Mouse (Mus musculus): ENCODE measurements around the gene Prkcq. TPM values are rescaled to one million over a fixed set of nuclear protein-coding genes. Genes with fewer than 3 reads are reported as not detected.

Prkcq gene
- polyA plus RNA-seq, 1 experiment = not detected

GRCm38 (mm10) chr2:11265455-11265854 lies 93.5 kb downstream of the Prkcq start:
- no peak overlapping the region for H3K4me3 ChIP-seq (ENCODE audit: insufficient read depth, low read length)
- TF ChIP-seq POLR2A (IDR thresholded peaks at IDR 0.05; ENCODE audit: borderline replicate concordance, low read depth, low read length) = no peak
- no peak for TF ChIP-seq CTCF (IDR thresholded peaks at IDR 0.05; ENCODE audit: low read depth, low read length)
- no peaks in the 10 kb centered on the region for H3K4me1 ChIP-seq (ENCODE audit: control insufficient read depth, insufficient read depth, low read length)
- H3K27ac ChIP-seq (ENCODE audit: insufficient read depth, low read depth, low read length) = no peak overlapping the region

GRCm38 (mm10) chr2:11266294-11266693 lies 94.4 kb downstream of the Prkcq start:
- TF ChIP-seq POLR2A (IDR thresholded peaks at IDR 0.05; ENCODE audit: borderline replicate concordance, low read depth, low read length) (no peak), CTCF (IDR thresholded peaks at IDR 0.05; ENCODE audit: low read depth, low read length) (peak; percentile 36; the same call in 1 of the 2 replicates)
- no peak overlapping the region for H3K27ac ChIP-seq (ENCODE audit: insufficient read depth, low read depth, low read length)
- H3K4me3 ChIP-seq (ENCODE audit: insufficient read depth, low read length) = no peak overlapping the region
- H3K4me1 ChIP-seq (ENCODE audit: control insufficient read depth, insufficient read depth, low read length) = no peaks in the 10 kb centered on the region

- Histone ChIP-seq H3K4me3 (ENCODE audit: insufficient read depth, low read length) (no peak overlapping the region), H3K27ac (ENCODE audit: insufficient read depth, low read depth, low read length) (peak overlapping the region; percentile 17), H3K4me1 (ENCODE audit: control insufficient read depth, insufficient read depth, low read length) (peaks cover 18% of the 10 kb centered on the region)
- TF ChIP-seq POLR2A (IDR thresholded peaks at IDR 0.05; ENCODE audit: borderline replicate concordance, low read depth, low read length) (no peak), CTCF (IDR thresholded peaks at IDR 0.05; ENCODE audit: low read depth, low read length) (no peak)
Measured at GRCm38 (mm10) chr2:11278965-11279364, 107.1 kb downstream of the Prkcq start.

- Histone ChIP-seq H3K4me1 (ENCODE audit: control insufficient read depth, insufficient read depth, low read length) (peaks cover 18% of the 10 kb centered on the region), H3K4me3 (ENCODE audit: insufficient read depth, low read length) (no peak overlapping the region), H3K27ac (ENCODE audit: insufficient read depth, low read depth, low read length) (peak overlapping the region; percentile 1; the same call in 1 of the 2 replicates)
- TF ChIP-seq CTCF (IDR thresholded peaks at IDR 0.05; ENCODE audit: low read depth, low read length) (no peak), POLR2A (IDR thresholded peaks at IDR 0.05; ENCODE audit: borderline replicate concordance, low read depth, low read length) (no peak)
Measured at GRCm38 (mm10) chr2:11280247-11280646, 108.3 kb downstream of the Prkcq start.

- peaks cover 2% of the 10 kb centered on the region for H3K4me1 ChIP-seq (ENCODE audit: control insufficient read depth, insufficient read depth, low read length)
- TF ChIP-seq CTCF (IDR thresholded peaks at IDR 0.05; ENCODE audit: low read depth, low read length) = no peak
- no peak for TF ChIP-seq POLR2A (IDR thresholded peaks at IDR 0.05; ENCODE audit: borderline replicate concordance, low read depth, low read length)
- H3K4me3 ChIP-seq (ENCODE audit: insufficient read depth, low read length) = no peak overlapping the region
- no peak overlapping the region for H3K27ac ChIP-seq (ENCODE audit: insufficient read depth, low read depth, low read length)
Measured at GRCm38 (mm10) chr2:11287834-11288530, 116.1 kb downstream of the Prkcq start.

GRCm38 (mm10) chr2:11288531-11288846 lies 116.6 kb downstream of the Prkcq start:
- Histone ChIP-seq H3K4me3 (ENCODE audit: insufficient read depth, low read length) (no peak overlapping the region), H3K27ac (ENCODE audit: insufficient read depth, low read depth, low read length) (no peak overlapping the region), H3K4me1 (ENCODE audit: control insufficient read depth, insufficient read depth, low read length) (peaks cover 6% of the 10 kb centered on the region)
- TF ChIP-seq POLR2A (IDR thresholded peaks at IDR 0.05; ENCODE audit: borderline replicate concordance, low read depth, low read length) = no peak
- peak; percentile 96 for TF ChIP-seq CTCF (IDR thresholded peaks at IDR 0.05; ENCODE audit: low read depth, low read length)

- TF ChIP-seq POLR2A (IDR thresholded peaks at IDR 0.05; ENCODE audit: borderline replicate concordance, low read depth, low read length) (no peak), CTCF (IDR thresholded peaks at IDR 0.05; ENCODE audit: low read depth, low read length) (no peak)
- Histone ChIP-seq H3K27ac (ENCODE audit: insufficient read depth, low read depth, low read length) (no peak overlapping the region), H3K4me1 (ENCODE audit: control insufficient read depth, insufficient read depth, low read length) (peaks cover 6% of the 10 kb centered on the region), H3K4me3 (ENCODE audit: insufficient read depth, low read length) (no peak overlapping the region)
Measured at GRCm38 (mm10) chr2:11290931-11291330, 119.0 kb downstream of the Prkcq start.

GRCm38 (mm10) chr2:11291570-11292405 lies 119.9 kb downstream of the Prkcq start:
- Histone ChIP-seq H3K4me3 (ENCODE audit: insufficient read depth, low read length) (no peak overlapping the region), H3K4me1 (ENCODE audit: control insufficient read depth, insufficient read depth, low read length) (peaks cover 6% of the 10 kb centered on the region), H3K27ac (ENCODE audit: insufficient read depth, low read depth, low read length) (no peak overlapping the region)
- TF ChIP-seq CTCF (IDR thresholded peaks at IDR 0.05; ENCODE audit: low read depth, low read length) (no peak), POLR2A (IDR thresholded peaks at IDR 0.05; ENCODE audit: borderline replicate concordance, low read depth, low read length) (no peak)

- no peak for TF ChIP-seq POLR2A (IDR thresholded peaks at IDR 0.05; ENCODE audit: borderline replicate concordance, low read depth, low read length)
- no peak for TF ChIP-seq CTCF (IDR thresholded peaks at IDR 0.05; ENCODE audit: low read depth, low read length)
- H3K4me3 ChIP-seq (ENCODE audit: insufficient read depth, low read length) = no peak overlapping the region
- H3K27ac ChIP-seq (ENCODE audit: insufficient read depth, low read depth, low read length) = no peak overlapping the region
Measured at GRCm38 (mm10) chr2:11293144-11293543, 121.2 kb downstream of the Prkcq start.

GRCm38 (mm10) chr2:11294643-11295191 lies 122.8 kb downstream of the Prkcq start:
- no peak for TF ChIP-seq CTCF (IDR thresholded peaks at IDR 0.05; ENCODE audit: low read depth, low read length)
- no peak for TF ChIP-seq POLR2A (IDR thresholded peaks at IDR 0.05; ENCODE audit: borderline replicate concordance, low read depth, low read length)
- peaks cover 13% of the 10 kb centered on the region for H3K4me1 ChIP-seq (ENCODE audit: control insufficient read depth, insufficient read depth, low read length)
- H3K27ac ChIP-seq (ENCODE audit: insufficient read depth, low read depth, low read length) = no peak overlapping the region
- no peak overlapping the region for H3K4me3 ChIP-seq (ENCODE audit: insufficient read depth, low read length)

More at GRCm38 (mm10) chr2:11293144-11293543, 121.2 kb downstream of the Prkcq start:
- peaks cover 6% of the 10 kb centered on the region for H3K4me1 ChIP-seq (ENCODE audit: control insufficient read depth, insufficient read depth, low read length)
